Comparison of ENCODE assay signal across 7 mouse cellular contexts in genomic region chr10:54032316-54033092, GRCm38 (mm10). TPM values are rescaled to one million over a fixed set of nuclear protein-coding genes. Genes with fewer than 3 reads are reported as not detected.
DNase-seq lines count a peak whose midpoint lies in the region; ATAC-seq and TF ChIP-seq lines count a peak whose summit lies in the region.

No protein-coding gene starts in this region.

- no peaks in the 10 kb centered on the region for H3K79me2 ChIP-seq in MEL (ENCODE audit: control insufficient read depth, insufficient read depth, low read length, poor library complexity)

- peaks cover 1 to 35% of the 10 kb centered on the region in 2 experiments; a peak in 2 of 4 replicates for H3K36me3 ChIP-seq in MEL (ENCODE audit: control insufficient read depth in 1 of 2, insufficient read depth in 2 of 2, low read length in 2 of 2)
- peaks cover 14% of the 10 kb centered on the region for H3K36me3 ChIP-seq in heart, postnatal 0 days (replicated peaks; ENCODE audit: control insufficient read depth, insufficient read depth, low read length)
- H3K36me3 ChIP-seq in lung, postnatal 0 days (ENCODE audit: insufficient read depth, low read length) = no peaks in the 10 kb centered on the region
- H3K36me3 ChIP-seq in midbrain, embryonic 16.5 days (ENCODE audit: control insufficient read depth, insufficient read depth, low read length) = no peaks in the 10 kb centered on the region
- no peaks in the 10 kb centered on the region for H3K36me3 ChIP-seq in forebrain, embryonic 14.5 days (ENCODE audit: control insufficient read depth, insufficient read depth, low read length)
- H3K36me3 ChIP-seq in hindbrain, postnatal 0 days (ENCODE audit: insufficient read depth, low read length) = no peaks in the 10 kb centered on the region

- H3K9me3 ChIP-seq in MEL (replicated peaks; ENCODE audit: insufficient read depth, low read length) = no peaks in the 10 kb centered on the region
- H3K9me3 ChIP-seq in heart, postnatal 0 days (replicated peaks; ENCODE audit: control insufficient read depth, low read length) = no peaks in the 10 kb centered on the region
- no peaks in the 10 kb centered on the region for H3K9me3 ChIP-seq in lung, postnatal 0 days (ENCODE audit: low read length)
- H3K9me3 ChIP-seq in midbrain, embryonic 16.5 days (replicated peaks; ENCODE audit: control insufficient read depth, low read length, poor library complexity, severe bottlenecking) = no peaks in the 10 kb centered on the region
- H3K9me3 ChIP-seq in forebrain, embryonic 14.5 days (replicated peaks; ENCODE audit: control insufficient read depth, low read length) = no peaks in the 10 kb centered on the region
- no peaks in the 10 kb centered on the region for H3K9me3 ChIP-seq in hindbrain, postnatal 0 days (ENCODE audit: low read length)

- TF ChIP-seq POLR2A in MEL (IDR thresholded peaks at IDR 0.05; ENCODE audit: control insufficient read depth in 1 of 2, insufficient read depth in 1 of 2, low read depth in 1 of 2, low read length in 2 of 2, poor library complexity in 1 of 2) = no peak

- no peak for TF ChIP-seq CTCF in MEL (IDR thresholded peaks at IDR 0.05 in 2 of 3, conservative IDR thresholded peaks at IDR 0.05 in 1 of 3; ENCODE audit: control insufficient read depth in 1 of 3, insufficient read depth in 1 of 3, low read depth in 2 of 3, low read length in 3 of 3, poor library complexity in 1 of 3, severe bottlenecking in 1 of 3)
- no peak for TF ChIP-seq CTCF in heart, postnatal 0 days (IDR thresholded peaks at IDR 0.05; ENCODE audit: low read depth)
- TF ChIP-seq CTCF in lung, postnatal 0 days (IDR thresholded peaks at IDR 0.05) = no peak
- TF ChIP-seq CTCF in hindbrain, postnatal 0 days (IDR thresholded peaks at IDR 0.05; ENCODE audit: low read depth) = no peak

- TF ChIP-seq EP300 in MEL (IDR thresholded peaks at IDR 0.05; ENCODE audit: low read depth in 1 of 2, low read length in 2 of 2) = peak in 1 of 2 experiments; percentile 38; a peak in 2 of 4 replicates
- TF ChIP-seq EP300 in heart, postnatal 0 days (IDR thresholded peaks at IDR 0.05; ENCODE audit: low read depth) = no peak
- no peak for TF ChIP-seq EP300 in lung, postnatal 0 days (IDR thresholded peaks at IDR 0.05)

- peak overlapping the region; percentile 85 for H3K27ac ChIP-seq in MEL (ENCODE audit: control insufficient read depth, low read depth, low read length)
- H3K27ac ChIP-seq in heart, postnatal 0 days (ENCODE audit: low read depth) = peak overlapping the region; percentile 55
- H3K27ac ChIP-seq in lung, postnatal 0 days (ENCODE audit: low read length) = no peak overlapping the region
- H3K27ac ChIP-seq in midbrain, embryonic 16.5 days (ENCODE audit: low read length) = no peak overlapping the region
- no peak overlapping the region for H3K27ac ChIP-seq in forebrain, embryonic 14.5 days (ENCODE audit: low read depth, low read length)
- no peak overlapping the region for H3K27ac ChIP-seq in hindbrain, postnatal 0 days

- H3K4me1 ChIP-seq in MEL (ENCODE audit: control insufficient read depth in 1 of 2, insufficient read depth in 2 of 2, low read length in 2 of 2) = peaks cover 16 to 24% of the 10 kb centered on the region in 2 experiments
- peaks cover 9% of the 10 kb centered on the region for H3K4me1 ChIP-seq in heart, postnatal 0 days (ENCODE audit: control insufficient read depth, insufficient read depth)
- no peaks in the 10 kb centered on the region for H3K4me1 ChIP-seq in lung, postnatal 0 days (ENCODE audit: insufficient read depth, low read depth, low read length)
- no peaks in the 10 kb centered on the region for H3K4me1 ChIP-seq in midbrain, embryonic 16.5 days (ENCODE audit: control insufficient read depth, insufficient read depth, low read length)
- H3K4me1 ChIP-seq in forebrain, embryonic 14.5 days (ENCODE audit: control insufficient read depth, insufficient read depth, low read length) = no peaks in the 10 kb centered on the region
- H3K4me1 ChIP-seq in hindbrain, postnatal 0 days (ENCODE audit: insufficient read depth, low read length) = no peaks in the 10 kb centered on the region

- peak; percentile 81 for ATAC-seq in heart, postnatal 0 days (ENCODE audit: insufficient read depth, low read depth)
- peak; percentile 38; the same call in 1 of the 2 replicates for ATAC-seq in lung, postnatal 0 days
- no peak for ATAC-seq in midbrain, embryonic 16.5 days
- ATAC-seq in forebrain, embryonic 14.5 days = no peak
- ATAC-seq in hindbrain, postnatal 0 days = no peak

- H3K4me2 ChIP-seq in heart, postnatal 0 days (ENCODE audit: low read depth, low read length) = no peak overlapping the region
- no peak overlapping the region for H3K4me2 ChIP-seq in lung, postnatal 0 days (replicated peaks; ENCODE audit: low read depth, low read length)
- no peak overlapping the region for H3K4me2 ChIP-seq in midbrain, embryonic 16.5 days (ENCODE audit: low read length)
- H3K4me2 ChIP-seq in forebrain, embryonic 14.5 days (ENCODE audit: low read length) = no peak overlapping the region
- H3K4me2 ChIP-seq in hindbrain, postnatal 0 days (ENCODE audit: low read depth, low read length) = no peak overlapping the region

- 54% methylated on average over 9 of the region's 9 CpGs for WGBS in heart, postnatal 0 days
- 71% methylated on average over 9 of the region's 9 CpGs for WGBS in lung, postnatal 0 days
- 93% methylated on average over 9 of the region's 9 CpGs for WGBS in midbrain, embryonic 16.5 days
- 94% methylated on average over 9 of the region's 9 CpGs for WGBS in forebrain, embryonic 14.5 days
- 93% methylated on average over 9 of the region's 9 CpGs for WGBS in hindbrain, postnatal 0 days

- TF ChIP-seq RAD21 in MEL (IDR thresholded peaks at IDR 0.05; ENCODE audit: low read depth, low read length) = no peak

- peak overlapping the region; percentile 11 to 46; a peak in 3 of 4 replicates for H3K4me3 ChIP-seq in MEL (ENCODE audit: control insufficient read depth in 1 of 2, insufficient read depth in 1 of 2, low read depth in 2 of 2, low read length in 2 of 2)
- no peak overlapping the region for H3K4me3 ChIP-seq in heart, postnatal 0 days (ENCODE audit: low read depth, low read length)
- no peak overlapping the region for H3K4me3 ChIP-seq in lung, postnatal 0 days (ENCODE audit: low read depth, low read length)
- no peak overlapping the region for H3K4me3 ChIP-seq in midbrain, embryonic 16.5 days (ENCODE audit: low read depth, low read length)
- H3K4me3 ChIP-seq in forebrain, embryonic 14.5 days (ENCODE audit: low read depth, low read length) = no peak overlapping the region
- H3K4me3 ChIP-seq in hindbrain, postnatal 0 days (ENCODE audit: low read length) = no peak overlapping the region

- H3K9ac ChIP-seq in MEL (ENCODE audit: control insufficient read depth, low read depth, low read length, poor library complexity, severe bottlenecking) = peak overlapping the region; percentile 45; the same call in 1 of the 2 replicates
- no peak overlapping the region for H3K9ac ChIP-seq in heart, postnatal 0 days (replicated peaks; ENCODE audit: low read depth, low read length)
- no peak overlapping the region for H3K9ac ChIP-seq in lung, postnatal 0 days (replicated peaks; ENCODE audit: low read depth)
- H3K9ac ChIP-seq in midbrain, embryonic 16.5 days (ENCODE audit: low read depth, low read length) = no peak overlapping the region
- H3K9ac ChIP-seq in forebrain, embryonic 14.5 days (ENCODE audit: low read length) = no peak overlapping the region
- no peak overlapping the region for H3K9ac ChIP-seq in hindbrain, postnatal 0 days (replicated peaks; ENCODE audit: low read length)

- peak; percentile 81 for DNase-seq in MEL (ENCODE audit: low read depth, low spot score)
- peak; percentile 49 for DNase-seq in adrenal gland, postnatal 10 days
- peak; percentile 77 for DNase-seq in heart, postnatal 0 days (ENCODE audit: low spot score)
- peak; percentile 48 for DNase-seq in lung, postnatal 0 days (ENCODE audit: low spot score)
- DNase-seq in forebrain, embryonic 14.5 days (ENCODE audit: low spot score) = no peak
- no peak for DNase-seq in hindbrain, postnatal 0 days (ENCODE audit: low spot score)

- no peaks in the 10 kb centered on the region for H3K27me3 ChIP-seq in MEL (ENCODE audit: control insufficient read depth in 1 of 2, insufficient read depth in 2 of 2, low read length in 2 of 2)
- no peaks in the 10 kb centered on the region for H3K27me3 ChIP-seq in heart, postnatal 0 days (ENCODE audit: control insufficient read depth, insufficient read depth, low read length)
- no peaks in the 10 kb centered on the region for H3K27me3 ChIP-seq in lung, postnatal 0 days (replicated peaks; ENCODE audit: insufficient read depth, low read length)
- no peaks in the 10 kb centered on the region for H3K27me3 ChIP-seq in midbrain, embryonic 16.5 days (ENCODE audit: control insufficient read depth, insufficient read depth, low read depth, low read length)
- H3K27me3 ChIP-seq in forebrain, embryonic 14.5 days (replicated peaks; ENCODE audit: control insufficient read depth, insufficient read depth, low read length) = no peaks in the 10 kb centered on the region
- no peaks in the 10 kb centered on the region for H3K27me3 ChIP-seq in hindbrain, postnatal 0 days (ENCODE audit: insufficient read depth, low read length)

TF ChIP-seq in MEL, 35 proteins besides CTCF, POLR2A, EP300 and RAD21 (continues in another document):
- no peak for TF ChIP-seq USF2 (IDR thresholded peaks at IDR 0.05; ENCODE audit: borderline replicate concordance in 1 of 2, insufficient read depth in 1 of 2, low read depth in 1 of 2, low read length in 2 of 2)
- no peak for TF ChIP-seq RCOR1 (IDR thresholded peaks at IDR 0.05; ENCODE audit: low read depth, low read length)
- no peak for TF ChIP-seq MYC (IDR thresholded peaks at IDR 0.05; ENCODE audit: low read depth, low read length)
- TF ChIP-seq UBTF (IDR thresholded peaks at IDR 0.05; ENCODE audit: borderline replicate concordance, insufficient read depth, low read depth, low read length) = no peak
- TF ChIP-seq SIN3A (IDR thresholded peaks at IDR 0.05; ENCODE audit: low read length) = peak; percentile 43; the same call in 1 of the 2 replicates
- TF ChIP-seq HCFC1 (IDR thresholded peaks at IDR 0.05; ENCODE audit: low read depth, low read length) = peak; percentile 40; the same call in 1 of the 2 replicates
- no peak for TF ChIP-seq MAX (IDR thresholded peaks at IDR 0.05; ENCODE audit: low read length)

RNA-seq across cellular contexts. Expression of gene Man1a, which starts 43.9 kb away (rescaled TPM):
- total RNA-seq in MEL (2012; rRNA removed) = 5.3 and 7.3 TPM in 2 replicates
- polyA plus RNA-seq in MEL (2012; ENCODE audit: insufficient read depth in 1 of 2, insufficient read length in 2 of 2, low read depth in 1 of 2, low replicate concordance in 2 of 2, missing spikeins in 1 of 2) = 1 to 10 TPM in 1 of 2 experiments, not detected in 1; 5.8 TPM
- 10 to 100 TPM; 49.5 to 65.6 TPM for total RNA-seq in adrenal gland, postnatal 10 days (2021)
- 17.6 and 23.1 TPM in 2 replicates for total RNA-seq in heart, postnatal 0 days (2014; rRNA removed; ENCODE audit: low replicate concordance)
- polyA plus RNA-seq in heart, postnatal 0 days (2015; fragmentation: Nextera tagmentation; extraction: Ambion mirVana) = 3.3 and 3.5 TPM in 2 replicates
- polyA plus RNA-seq in lung, postnatal 0 days (2015; fragmentation: Nextera tagmentation; extraction: Ambion mirVana) = 6.6 and 6.9 TPM in 2 replicates
- polyA plus RNA-seq in midbrain, embryonic 16.5 days (2015; fragmentation: Nextera tagmentation; extraction: Ambion mirVana) = 4.0 and 4.7 TPM in 2 replicates
- 2.0 and 2.5 TPM in 2 replicates for polyA plus RNA-seq in forebrain, embryonic 14.5 days (2014; fragmentation: Nextera tagmentation; extraction: Ambion mirVana)
- total RNA-seq in hindbrain, postnatal 0 days (2014; rRNA removed) = 15.1 and 16.1 TPM in 2 replicates
- 4.2 and 4.3 TPM in 2 replicates for polyA plus RNA-seq in hindbrain, postnatal 0 days (2015; fragmentation: Nextera tagmentation; extraction: Ambion mirVana)

Comparison
In these comparisons a context has a peak if more than half of its experiments do, and no peak if none do; other contexts are left out.
1. DNase-seq: peak in MEL (single experiment), adrenal gland, postnatal 10 days (single experiment), heart, postnatal 0 days (single experiment) and lung, postnatal 0 days (single experiment); none in forebrain, embryonic 14.5 days (single experiment) and hindbrain, postnatal 0 days (single experiment).
2. H3K27ac ChIP-seq: peak in MEL (single experiment) and heart, postnatal 0 days (single experiment); none in lung, postnatal 0 days (single experiment), midbrain, embryonic 16.5 days (single experiment), forebrain, embryonic 14.5 days (single experiment) and hindbrain, postnatal 0 days (single experiment).
3. H3K4me3 ChIP-seq: peak in MEL (2 of 2); none in heart, postnatal 0 days (single experiment), lung, postnatal 0 days (single experiment), midbrain, embryonic 16.5 days (single experiment), forebrain, embryonic 14.5 days (single experiment) and hindbrain, postnatal 0 days (single experiment).
4. ATAC-seq: peak in heart, postnatal 0 days (single experiment) and lung, postnatal 0 days (single experiment); none in midbrain, embryonic 16.5 days (single experiment), forebrain, embryonic 14.5 days (single experiment) and hindbrain, postnatal 0 days (single experiment).